Mouse (Mus musculus): ENCODE results near the gene Dcaf4.
A peak's percentile ranks its signal among the peaks of the same experiment; 100 is the strongest.

The Dcaf4 gene

DNA sequence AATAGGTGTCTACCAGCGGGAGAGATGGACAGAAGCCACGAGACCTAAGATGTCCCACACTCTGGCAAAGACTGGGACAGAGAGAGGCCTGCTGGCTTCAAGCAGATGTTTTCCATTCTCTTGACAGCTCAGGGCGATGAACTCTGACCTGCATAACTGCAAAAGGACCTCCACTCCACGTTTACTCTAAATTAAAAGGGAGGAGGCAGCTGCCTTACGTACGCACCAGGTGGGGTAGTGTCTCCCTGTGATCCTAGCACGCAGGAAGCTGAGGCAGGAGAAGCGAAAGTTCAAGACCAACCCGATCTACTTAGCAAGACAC, 24.3 kb upstream of the Dcaf4 start:
- DNase-seq (ENCODE audit: low spot score), result peak; percentile 68

DNA sequence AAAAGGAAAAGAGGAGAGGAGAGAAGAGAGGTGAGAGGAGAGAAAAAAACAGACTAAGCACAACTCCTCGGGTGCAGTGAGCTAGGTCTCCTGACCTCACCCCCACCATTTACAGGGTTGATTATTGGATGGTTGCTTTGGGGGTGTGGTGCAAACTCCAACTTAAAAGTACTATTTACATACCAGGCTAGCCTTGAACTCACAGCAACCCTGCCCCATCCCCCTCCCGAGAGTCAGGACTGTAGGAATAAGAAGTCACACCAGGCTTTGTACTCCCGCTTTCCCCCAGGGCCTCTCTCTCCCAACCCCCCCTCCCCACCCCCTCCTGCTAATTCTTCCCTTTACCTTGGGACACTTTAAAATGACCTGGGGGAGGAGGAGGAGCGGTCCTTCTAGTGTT, 23.9 kb upstream of the Dcaf4 start:
- no peak for DNase-seq (ENCODE audit: low spot score)

DNA sequence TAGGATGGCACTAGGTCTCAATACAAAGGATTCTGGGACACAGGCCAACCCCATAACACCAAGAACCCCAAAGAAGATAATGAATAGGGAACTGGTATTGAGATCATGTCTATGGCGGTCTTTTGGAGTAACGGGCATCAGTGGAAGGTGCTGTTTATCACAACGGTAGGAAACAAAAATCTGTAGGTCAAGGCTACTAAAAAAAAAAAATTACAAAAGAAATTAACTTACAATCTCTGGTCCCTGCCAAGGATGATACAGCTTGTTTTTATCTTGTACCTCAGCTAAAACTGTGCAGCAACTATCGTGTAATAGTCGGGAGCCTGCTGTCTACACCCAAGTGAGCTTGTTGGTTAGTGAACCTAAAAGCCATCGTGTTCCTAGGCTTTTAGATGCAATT, 23.5 kb upstream of the Dcaf4 start:
- no peak for DNase-seq (ENCODE audit: low spot score)

DNA sequence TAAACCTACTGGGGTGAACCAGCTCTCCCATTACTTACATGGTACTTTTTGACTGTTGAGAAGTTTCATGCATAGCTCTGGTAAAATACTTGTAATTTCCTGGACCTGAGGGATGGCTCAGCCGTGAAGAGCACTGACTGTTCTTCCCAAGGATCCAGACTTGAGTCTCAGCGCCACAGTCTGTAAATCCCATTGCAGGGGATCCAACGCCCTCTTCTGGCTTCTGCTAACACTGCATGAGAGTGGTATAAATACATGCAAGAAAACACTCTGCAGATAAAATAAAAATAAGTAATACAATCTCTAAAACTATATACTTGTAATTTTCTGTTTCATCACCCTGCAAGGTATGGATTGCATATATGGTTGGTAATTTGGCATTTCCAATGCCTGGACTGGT, 22.3 kb upstream of the Dcaf4 start:
- DNase-seq (ENCODE audit: low spot score), result no peak

DNA sequence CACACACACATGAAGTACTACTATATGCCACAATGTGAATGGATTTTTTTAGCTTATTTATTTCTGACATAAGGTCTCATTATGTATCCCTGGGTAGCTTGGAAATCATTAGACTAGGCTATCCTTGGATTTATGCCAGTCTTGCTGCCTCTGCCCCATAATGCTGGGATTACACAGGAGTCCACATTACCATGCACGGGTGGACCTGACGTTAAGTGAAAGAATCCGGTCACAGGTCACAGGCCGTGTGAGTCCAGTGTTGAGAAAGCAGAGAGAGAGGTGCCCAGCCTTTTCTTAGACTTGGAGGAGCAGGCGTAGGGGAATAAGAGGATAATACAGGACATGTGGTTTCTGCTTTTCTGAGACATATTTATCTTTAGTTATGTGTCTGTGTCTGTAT, 21.0 kb upstream of the Dcaf4 start:
- no peak for DNase-seq (ENCODE audit: low spot score)

DNA sequence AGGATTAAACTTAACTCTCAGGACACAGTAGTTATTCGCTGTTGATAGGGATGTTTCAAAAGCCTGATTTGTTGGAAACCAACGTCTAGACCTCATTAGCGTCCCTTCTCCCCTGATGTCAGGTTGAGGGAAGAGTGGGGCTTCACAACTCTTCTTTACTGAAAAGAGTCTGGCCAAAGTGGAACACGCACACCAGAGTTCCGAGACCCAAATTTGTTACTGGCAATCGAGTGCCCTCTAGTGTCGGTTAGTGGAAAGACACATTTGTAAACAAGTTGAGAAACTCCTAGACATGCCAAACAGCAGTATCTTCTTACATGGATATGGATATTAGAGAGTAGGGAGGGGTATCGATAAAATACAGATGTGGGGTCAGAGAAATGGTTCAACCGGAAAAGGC, 18.1 kb upstream of the Dcaf4 start:
- DNase-seq (ENCODE audit: low spot score), result peak; percentile 85

DNA sequence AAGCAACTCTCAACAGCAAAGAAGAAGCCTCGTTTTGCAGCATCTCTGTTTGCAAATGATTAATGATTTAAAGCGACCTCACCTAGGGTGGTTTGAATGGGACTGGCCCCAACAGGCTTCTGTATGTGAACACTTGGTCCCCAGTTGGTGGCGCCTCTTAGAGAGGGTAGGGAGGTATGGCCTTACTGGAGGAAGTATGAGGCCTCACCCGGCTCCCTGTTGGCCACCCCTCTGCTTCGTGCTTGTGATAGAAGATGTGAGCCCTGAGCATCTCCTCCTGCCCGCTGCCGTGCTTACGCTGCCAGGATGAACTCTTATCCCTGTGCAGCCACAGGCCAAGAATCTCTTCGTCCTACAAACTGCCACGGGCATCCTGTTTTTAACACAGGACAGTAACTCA, 13.7 kb upstream of the Dcaf4 start:
- DNase-seq (ENCODE audit: low spot score), result no peak

DNA sequence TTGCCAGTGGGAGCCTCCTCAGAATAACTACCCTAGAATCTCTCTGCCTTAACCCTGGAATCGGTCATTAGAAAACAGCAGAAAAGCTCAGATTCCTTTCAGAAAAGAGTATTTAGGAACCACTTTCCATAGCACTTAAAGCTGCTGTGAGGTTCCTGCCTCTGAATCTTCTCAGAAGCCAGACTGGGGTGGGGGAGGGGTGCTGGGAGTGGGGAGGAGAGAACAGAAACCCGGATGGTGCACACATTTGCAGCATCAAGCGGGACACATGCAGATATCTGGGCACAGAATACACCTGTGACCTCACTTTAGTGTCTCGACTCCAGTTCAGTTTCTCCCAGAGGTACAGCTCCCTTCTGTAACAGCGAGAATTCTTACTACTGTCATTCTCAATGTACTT, 9.7 kb upstream of the Dcaf4 start:
- no peak for DNase-seq (ENCODE audit: low spot score)

DNA sequence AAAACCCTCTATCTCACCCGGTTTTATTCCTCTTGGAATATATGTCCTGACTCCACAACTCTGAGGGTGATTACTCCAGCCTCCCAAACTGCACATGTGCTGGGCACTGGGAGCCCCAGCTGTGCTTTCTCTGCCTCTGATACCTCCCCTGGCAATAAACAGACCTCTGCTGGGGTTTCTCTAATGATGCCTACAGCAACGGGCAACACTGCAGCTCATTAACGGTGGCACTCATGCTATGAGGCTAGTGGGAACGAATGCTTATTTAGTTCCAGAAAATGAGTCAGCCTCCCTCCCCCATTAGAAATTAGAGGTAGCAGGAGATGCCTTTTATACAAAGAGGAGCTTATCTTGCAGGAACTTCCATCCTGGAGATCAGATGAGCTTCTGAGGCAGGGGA, 7.5 kb upstream of the Dcaf4 start:
- no peak for DNase-seq (ENCODE audit: low spot score)

DNA sequence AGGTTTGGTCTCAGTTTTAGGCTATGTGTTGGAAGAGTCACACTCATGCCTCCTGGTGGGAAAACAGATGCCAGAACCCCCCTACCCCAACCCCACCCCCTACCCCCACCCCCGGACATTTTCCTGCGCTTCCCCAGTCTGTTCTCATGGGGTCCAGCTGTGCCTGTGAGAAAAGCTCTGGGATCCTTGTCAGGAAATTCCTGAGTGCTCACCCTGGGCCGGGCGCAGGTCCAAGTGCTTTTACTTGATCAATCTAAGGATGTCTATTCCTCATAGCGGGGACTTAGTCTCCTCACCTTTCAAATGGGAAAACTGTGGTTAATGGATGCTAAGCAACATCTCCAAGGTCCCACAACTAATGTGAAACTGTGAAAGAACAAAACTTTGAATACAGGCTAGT, 7.1 kb upstream of the Dcaf4 start:
- no peak for DNase-seq (ENCODE audit: low spot score)

DNA sequence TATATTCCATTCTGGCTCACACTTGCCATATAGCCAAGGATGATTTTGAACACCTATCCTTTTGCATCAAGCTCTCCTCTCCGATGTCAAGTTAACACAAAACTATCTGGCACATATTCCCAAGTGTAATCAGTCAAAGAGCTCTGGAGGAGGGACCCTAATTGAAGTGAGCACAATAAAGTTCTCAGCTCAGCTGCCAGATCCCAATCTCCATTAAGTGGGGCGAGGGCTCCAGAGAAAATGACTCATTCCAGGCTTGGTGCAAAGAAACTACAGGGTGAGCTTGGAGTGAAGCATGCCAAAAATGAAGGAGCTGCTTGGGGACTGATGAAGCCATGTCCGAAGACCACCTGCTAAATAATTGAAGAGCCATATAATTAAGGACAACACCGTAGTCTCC, 6.0 kb upstream of the Dcaf4 start:
- no peak for DNase-seq (ENCODE audit: low spot score)

DNA sequence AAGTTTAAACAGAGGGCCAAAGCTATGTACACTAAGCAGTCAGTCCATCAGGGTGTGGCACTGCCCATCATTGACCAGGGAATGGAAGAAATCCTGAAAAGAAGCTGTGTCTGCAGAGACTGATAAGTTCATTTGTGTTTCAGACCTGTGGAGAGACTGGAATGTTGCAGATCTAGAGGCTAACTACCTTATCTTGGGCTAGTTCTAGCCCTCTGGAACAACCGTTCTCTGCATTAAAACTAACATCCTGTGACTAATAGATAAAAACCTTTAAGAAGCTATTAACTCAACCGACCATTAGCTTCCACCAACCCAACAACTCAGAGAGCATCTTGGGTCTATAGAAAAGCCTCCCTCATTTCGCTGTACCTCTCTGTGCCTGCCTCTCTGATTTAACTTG, 2.7 kb upstream of the Dcaf4 start:
- no peak for DNase-seq (ENCODE audit: low spot score)

DNA sequence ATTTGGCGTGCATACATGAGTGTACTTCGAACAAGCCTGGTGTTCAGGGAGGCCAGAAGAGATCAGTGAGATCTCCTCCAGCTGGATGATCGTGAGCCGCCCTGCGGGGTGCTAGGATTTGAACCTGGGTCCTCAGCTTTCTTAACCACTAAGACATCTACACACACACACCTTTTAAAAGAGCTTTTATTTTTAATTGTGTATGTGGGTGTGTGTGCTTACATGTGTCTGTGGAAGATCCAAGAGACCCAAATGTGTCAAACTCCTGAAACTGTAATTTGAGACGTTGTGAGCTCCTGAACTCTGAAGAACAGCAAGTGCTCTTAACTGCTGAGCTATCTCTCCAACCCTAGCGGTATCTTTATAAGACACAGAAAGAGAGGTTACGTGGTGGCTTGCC, 817 bp downstream of the Dcaf4 start:
- DNase-seq (ENCODE audit: low spot score), result no peak

DNA sequence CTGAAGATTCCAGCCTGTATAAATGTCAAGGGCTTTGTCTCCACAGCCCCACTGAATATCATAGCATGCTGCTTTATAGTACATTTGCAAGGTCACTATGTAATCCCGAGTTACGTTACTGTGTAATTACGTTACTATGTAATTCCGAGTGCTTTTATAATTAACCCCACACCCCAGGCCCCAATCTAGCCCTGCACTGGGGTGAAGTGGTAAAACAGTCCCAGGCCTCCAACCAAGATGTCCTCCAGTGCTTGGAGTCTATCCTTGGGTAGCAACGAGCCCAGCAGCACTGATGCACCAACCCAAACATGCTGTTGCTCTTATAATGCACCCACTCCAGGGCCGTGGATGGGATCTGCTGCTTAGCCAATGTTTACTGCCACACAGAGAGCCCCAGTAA, 2.8 kb downstream of the Dcaf4 start:
- DNase-seq (ENCODE audit: low spot score), result no peak

DNA sequence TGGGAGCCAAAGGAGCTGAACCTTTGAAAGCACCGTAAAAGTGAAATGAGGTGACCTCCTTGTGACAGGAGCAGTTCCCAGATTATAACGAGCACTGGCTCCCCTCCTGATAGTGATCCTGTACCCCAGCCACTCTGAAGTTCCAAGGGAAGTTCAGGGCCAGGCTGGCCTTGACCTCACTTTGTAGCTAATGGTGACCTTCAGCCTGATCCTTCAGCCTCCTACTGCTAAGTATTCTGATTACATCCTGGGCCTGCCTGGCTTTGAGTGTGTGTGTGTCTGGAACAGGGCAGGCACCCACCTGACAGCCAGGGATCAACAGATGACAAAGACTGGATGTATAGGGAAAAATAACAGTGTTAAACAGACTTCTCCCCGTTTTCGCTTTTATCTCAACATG, 3.6 kb downstream of the Dcaf4 start:
- DNase-seq (ENCODE audit: low spot score), result peak; percentile 27

DNA sequence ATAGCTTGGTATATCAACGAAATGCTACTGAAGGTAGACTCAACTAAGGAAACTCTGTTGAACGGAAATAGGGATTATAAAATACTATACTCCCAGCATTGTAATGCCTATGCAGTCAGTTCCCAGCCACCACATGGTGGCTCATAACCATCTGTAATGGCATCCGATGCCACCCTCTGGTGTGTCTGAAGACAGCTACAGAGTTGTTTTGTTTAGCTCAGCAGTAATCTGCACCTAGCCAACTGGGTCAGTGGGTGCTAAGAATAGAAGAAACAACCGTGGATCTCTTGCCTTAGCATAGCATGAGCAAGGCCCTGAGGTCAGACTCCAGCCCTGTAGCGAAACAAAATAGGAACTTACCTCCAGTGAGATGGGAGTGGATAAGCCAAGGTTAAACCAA, 4.1 kb downstream of the Dcaf4 start:
- no peak for DNase-seq (ENCODE audit: low spot score)

DNA sequence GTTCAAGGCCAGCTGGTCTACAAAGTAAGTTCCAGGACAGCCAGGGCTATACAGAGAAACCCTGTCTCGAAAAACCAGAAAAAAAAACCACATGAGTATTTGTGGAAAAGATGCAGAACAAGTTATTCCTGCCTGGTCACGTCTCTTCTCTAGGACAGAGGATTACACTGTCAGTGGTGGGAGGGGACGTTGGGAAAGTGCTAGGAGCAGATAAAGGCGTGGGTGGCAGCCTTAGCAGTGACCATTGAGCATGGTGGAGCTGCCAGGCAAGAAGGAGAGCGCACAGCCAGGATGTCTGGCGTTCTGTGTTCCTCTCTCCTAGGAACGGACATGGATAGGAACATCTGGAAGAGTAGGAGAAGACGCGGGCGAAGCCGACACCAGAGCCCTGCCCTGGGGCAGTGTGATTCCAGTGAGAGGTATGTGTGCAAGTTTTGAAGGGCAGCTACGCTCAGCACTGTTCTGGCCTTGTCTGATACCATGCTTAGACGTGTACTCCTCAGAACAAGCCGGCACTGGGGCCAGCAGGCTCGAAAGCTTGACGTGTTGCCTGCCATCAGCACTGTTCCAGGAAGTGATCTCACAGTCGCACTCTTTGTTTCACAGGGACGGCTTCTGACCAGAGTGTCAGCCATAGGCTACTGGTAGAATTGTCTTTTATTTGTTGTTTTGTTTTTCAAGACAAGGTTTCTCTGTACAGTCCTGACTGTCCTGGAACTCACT, 5.7 kb downstream of the Dcaf4 start:
- DNase-seq (ENCODE audit: low spot score), result no peak

DNA sequence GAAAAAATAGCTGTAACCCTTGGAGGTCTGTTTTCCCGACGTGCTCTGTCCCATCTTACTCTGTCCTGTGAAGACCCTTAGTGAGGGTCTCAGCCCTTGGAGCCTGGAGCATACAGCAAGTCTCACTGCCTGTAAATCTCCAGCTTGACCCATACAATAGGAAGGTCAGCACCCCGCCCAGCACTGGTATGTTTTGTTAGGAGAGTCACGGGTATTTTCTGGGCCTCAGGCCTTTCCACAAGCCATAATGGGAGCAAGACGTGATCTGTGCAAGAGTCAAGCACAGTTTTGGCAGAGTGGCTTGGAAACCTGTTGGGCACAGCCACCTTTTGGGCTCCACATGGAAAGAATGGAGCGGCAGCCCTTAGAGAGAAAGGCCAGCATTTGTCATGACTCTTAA, 7.5 kb downstream of the Dcaf4 start:
- peak; percentile 40 for DNase-seq (ENCODE audit: low spot score)

DNA sequence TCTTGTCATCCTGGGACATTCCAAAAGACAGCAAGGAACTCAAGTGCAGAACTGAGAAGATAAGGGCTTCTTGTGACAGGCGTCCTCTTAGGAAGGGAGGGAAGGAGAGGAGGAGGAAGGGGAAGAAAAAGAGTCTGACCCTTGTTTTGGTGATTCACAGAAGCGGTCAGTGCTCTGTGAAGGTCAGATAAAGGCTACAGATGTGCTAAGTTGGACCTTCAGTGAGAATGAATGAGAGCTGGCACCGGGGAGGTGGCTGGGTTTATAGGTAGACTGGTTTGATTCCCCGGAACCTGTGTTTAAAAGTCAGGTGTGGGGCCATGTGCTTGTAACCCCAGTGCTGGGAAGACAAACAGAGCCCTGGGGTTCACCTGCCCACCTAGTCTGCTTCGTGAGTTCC, 8.4 kb downstream of the Dcaf4 start:
- DNase-seq (ENCODE audit: low spot score), result no peak

DNA sequence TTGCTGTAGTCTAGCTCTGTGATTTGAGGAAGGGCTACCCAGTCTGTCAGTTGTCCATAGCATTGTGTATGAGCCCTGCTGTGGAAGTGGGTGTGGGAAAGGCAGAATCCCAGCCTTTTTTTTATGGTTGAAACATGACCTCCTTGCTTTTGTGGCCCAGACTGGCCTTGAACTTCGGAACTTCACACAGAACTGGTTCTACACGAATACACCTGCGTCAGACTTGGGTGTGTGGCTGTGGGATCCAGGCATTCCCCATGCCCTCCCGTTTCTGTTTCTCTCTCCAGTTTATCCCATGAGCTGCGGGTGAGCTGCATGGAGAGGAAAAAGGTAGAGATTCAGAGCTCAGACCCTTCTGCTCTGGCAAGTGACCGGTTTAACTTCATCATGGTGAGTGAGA, 11.7 kb downstream of the Dcaf4 start:
- no peak for DNase-seq (ENCODE audit: low spot score)

DNA sequence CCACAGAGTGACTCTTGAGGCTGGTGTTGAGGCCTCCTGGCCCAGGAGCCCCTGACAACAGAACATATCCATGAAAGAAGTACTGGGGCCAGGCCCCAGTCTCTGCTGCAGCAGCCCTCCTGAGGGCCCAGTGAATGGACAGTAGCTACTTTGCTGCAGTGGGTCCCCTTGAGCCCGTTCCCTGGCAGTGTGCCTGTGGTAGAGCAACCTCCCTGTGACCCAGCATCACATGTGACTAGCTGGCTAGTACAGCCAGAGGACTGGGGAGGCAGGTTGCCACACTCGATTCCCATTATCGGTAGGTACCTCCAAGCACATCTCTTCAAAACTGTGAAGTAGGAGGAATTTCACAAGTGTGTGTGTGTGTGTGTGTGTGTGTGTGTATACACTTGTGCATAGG, 12.7 kb downstream of the Dcaf4 start:
- DNase-seq (ENCODE audit: low spot score), result no peak

DNA sequence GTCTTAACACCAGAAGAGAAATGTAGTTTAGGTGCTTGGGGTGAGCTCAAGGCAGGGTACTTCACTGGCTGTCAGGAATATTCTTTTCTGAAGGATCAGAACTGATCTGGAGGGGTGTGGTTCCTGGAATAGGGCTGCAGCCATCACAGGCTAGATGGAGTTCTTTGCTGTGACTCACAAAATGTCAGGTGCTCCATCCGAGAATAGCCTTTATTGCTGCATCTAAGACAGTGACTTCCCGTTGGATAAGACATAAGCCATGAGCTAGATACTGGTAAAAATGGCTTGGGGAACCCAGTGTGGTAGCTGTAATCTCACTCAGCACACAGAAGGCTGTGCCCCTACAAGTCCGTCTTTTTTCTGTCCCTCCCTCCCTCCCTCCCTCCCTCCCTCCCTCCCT, 13.9 kb downstream of the Dcaf4 start:
- no peak for DNase-seq (ENCODE audit: low spot score)

DNA sequence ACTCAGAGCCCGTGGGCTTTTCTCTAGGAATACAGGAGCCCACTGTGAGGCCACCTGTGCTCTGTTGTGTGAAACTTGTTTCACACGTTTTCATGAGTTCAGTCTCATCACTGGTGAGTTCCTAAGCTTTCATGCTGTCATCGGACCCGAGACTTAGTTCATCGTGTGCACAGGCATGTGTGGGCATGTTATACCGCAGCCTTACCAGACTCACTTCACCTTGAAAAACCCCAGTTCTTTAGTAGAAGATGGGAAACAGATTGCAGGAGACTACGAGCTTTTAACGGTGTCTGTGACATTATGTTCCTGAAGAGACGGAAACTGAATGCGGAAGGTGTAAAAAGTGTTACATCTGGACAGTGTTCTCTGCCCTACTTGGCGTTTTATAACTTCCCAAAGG, 15.2 kb downstream of the Dcaf4 start:
- no peak for DNase-seq (ENCODE audit: low spot score)

DNA sequence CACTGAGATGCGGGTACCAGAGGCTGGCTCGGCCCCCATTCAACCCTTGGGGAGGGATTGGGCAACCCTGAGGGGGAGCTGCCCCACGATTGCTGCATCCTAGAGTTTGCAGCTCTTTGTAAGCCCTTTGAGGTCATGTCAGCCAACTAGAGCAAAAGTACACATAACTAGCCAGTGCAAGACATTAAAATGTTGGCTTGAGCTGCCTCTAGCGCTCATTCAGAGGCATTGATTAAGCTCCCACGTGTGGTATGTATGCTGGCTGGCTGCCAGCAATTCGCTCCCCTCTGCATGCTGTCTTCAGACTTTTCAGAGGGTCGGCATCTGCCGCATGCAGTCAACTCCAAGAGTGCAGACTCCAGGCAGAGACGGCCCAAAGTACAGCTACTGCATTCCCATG, 15.8 kb downstream of the Dcaf4 start:
- DNase-seq (ENCODE audit: low spot score), result no peak

DNA sequence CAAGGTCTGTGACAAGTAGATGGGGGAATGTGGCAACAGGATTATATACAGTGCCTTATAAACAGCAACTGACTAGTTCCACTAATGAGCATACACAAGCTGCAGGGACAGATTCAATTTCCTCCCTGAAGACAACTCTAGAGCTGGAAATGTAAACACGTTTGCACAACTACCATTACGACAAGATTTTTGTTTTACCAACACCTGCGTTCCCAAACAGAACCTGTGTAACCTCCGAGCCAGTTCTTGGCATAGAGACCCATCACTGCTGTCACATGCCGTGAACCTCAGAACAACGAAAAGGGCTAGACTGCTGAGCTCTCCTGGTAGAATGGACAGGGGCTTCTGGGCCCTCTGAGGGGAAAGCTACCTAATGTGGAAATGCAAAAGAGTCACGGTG, 23.7 kb downstream of the Dcaf4 start:
- no peak for DNase-seq (ENCODE audit: low spot score)
